Mouse (Mus musculus) E14TG2a.4 (cell line): ENCODE results near the gene Hnrnpm.

Source experiments
- CTCF ChIP-seq: conservative IDR thresholded peaks from 2 replicates; pipeline ENCODE4 v1.5.1; 2014; ENCODE audit warnings: low read length
- NANOG ChIP-seq: IDR thresholded peaks from 2 replicates; pipeline ENCODE4 v1.6.1; 2014; ENCODE audit warnings: borderline replicate concordance, low read length, mixed read lengths
- POU5F1 ChIP-seq: IDR thresholded peaks from 2 replicates; pipeline ENCODE4 v1.6.1; 2014; ENCODE audit warnings: low read length, borderline replicate concordance

DNA sequence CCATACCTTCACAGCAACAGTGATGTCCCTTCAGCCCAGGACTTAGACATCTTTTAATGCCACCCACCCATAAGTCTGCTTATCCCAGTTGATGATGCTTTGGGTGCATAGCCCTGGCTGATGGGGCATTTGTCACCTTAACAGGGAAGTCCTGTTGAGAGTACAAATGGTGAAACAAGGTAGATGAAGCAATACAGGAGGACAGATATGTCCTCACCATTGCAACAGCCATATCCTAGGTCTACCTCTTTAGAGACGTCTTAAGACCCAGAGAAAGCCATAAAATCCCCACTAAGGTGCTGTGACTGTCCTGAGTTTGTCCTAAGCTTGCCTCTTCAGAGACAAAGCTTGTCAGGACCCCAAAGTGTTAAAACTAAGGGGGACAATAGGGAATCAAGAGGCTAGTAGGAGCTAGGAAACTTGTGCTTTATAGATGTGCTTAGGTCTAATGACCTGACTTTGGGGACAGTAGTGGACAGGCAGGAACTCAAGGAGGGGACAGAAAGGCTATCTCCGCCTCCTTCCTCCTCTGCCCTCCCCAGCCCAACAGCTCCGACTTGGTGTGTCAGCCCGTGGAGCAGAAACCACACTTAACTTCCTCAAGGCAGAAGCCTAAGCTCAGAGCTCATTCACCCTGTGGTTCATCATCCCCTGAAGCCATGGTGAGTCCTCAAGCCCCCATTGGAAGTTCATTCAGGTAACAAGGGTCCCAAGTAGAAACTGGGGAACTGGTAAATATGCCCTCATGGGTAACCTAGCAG is 49.0 kb downstream of the Hnrnpm start, which contains the start of gene Pram1:
- TF ChIP-seq CTCF (no peak), POU5F1 (no peak), NANOG (no peak)
